Mouse (Mus musculus) limb, embryonic 12.5 days (tissue): ENCODE results near the gene Garem2. TPM values are rescaled to one million over a fixed set of nuclear protein-coding genes. Genes with fewer than 3 reads are reported as not detected.
"Not testable (repeated sequence)": the region's sequence is repeated elsewhere in the genome, so short reads cannot be mapped to it uniquely, and the experiment has no call there.

Experiments used
- ATAC-seq: fragments of 200-750 bp; cut with Nextera tagmentation; 2 replicates; pipeline ENCODE4 v1.8.0; 2017; ENCODE audit warnings: low read depth, moderate TSS enrichment; ENCODE audit not compliant: insufficient number of reproducible peaks, insufficient read depth, low FRiP score, low TSS enrichment
- H3K27ac ChIP-seq: fragments of 300-500 bp; sonication (generic); 2 replicates; pipeline ENCODE4 v1.5.1; 2016; ENCODE audit warnings: mild to moderate bottlenecking, moderate library complexity
- H3K27me3 ChIP-seq: fragments of 300-500 bp; sonication (generic); 2 replicates; pipeline ENCODE4 v1.6.1; 2016; ENCODE audit warnings: mild to moderate bottlenecking, moderate library complexity
- H3K36me3 ChIP-seq: fragments of 300-500 bp; sonication (generic); 2 replicates; pipeline ENCODE4 v1.6.1; 2016; ENCODE audit warnings: mild to moderate bottlenecking, moderate library complexity
- H3K4me1 ChIP-seq: fragments of 300-500 bp; sonication (generic); replicated peaks from 2 replicates; pipeline ENCODE4 v1.6.1; 2016
- H3K4me2 ChIP-seq: fragments of 300-500 bp; sonication (generic); 2 replicates; pipeline ENCODE4 v1.6.1; 2016; ENCODE audit warnings: mild to moderate bottlenecking, moderate library complexity
- H3K4me3 ChIP-seq: fragments of 300-500 bp; sonication (generic); replicated peaks from 2 replicates; pipeline ENCODE4 v1.5.1; 2016; ENCODE audit warnings: mild to moderate bottlenecking
- H3K9ac ChIP-seq: fragments of 300-500 bp; sonication (generic); replicated peaks from 2 replicates; pipeline ENCODE4 v1.6.1; 2016; ENCODE audit warnings: mild to moderate bottlenecking, moderate library complexity
- H3K9me3 ChIP-seq: fragments of 300-500 bp; sonication (generic); 2 replicates; pipeline ENCODE4 v1.6.1; 2016; ENCODE audit warnings: mild to moderate bottlenecking, moderate library complexity
- WGBS: fragments of 180-500 bp; shearing (Covaris S2); methylation state at CpG from one replicate; pipeline ENCODE4 v1.1.7; 2016; 5-methylcytosine and 5-hydroxymethylcytosine counted together
- polyA plus RNA-seq: library from polyadenylated mRNA; unstranded; fragments of >200 nt; fragmentation: Nextera tagmentation; extraction: Ambion mirVana; gene quantifications from 2 replicates; pipeline ENCODE4 v1.2.1, GENCODE M21; 2016

The Garem2 gene
- 0.70 and 0.76 TPM in 2 replicates for polyA plus RNA-seq

- WGBS = under 1% methylated on average over 65 of the region's 65 CpGs
- Histone ChIP-seq H3K27me3 (peaks cover 77% of the 10 kb centered on the region), H3K9ac (peak within 1 kb of the TSS; percentile 61), H3K4me1 (peaks cover 38% of the 10 kb centered on the region), H3K9me3 (0 out of 2 replicates have a peak, but pooled peaks cover 3% of the 10 kb centered on the region), H3K36me3 (no peaks in the 10 kb centered on the region), H3K4me3 (peak within 1 kb of the TSS; percentile 56), H3K4me2 (peak within 1 kb of the TSS; percentile 96), H3K27ac (no peak within 1 kb of the TSS)
- ATAC-seq = no peak; the same call in 1 of the 2 replicates
Measured at GRCm38 (mm10) chr5:30104841-30105667, at the start of gene Garem2. TSS of gene Garem2 (plus strand) at chr5:30105161.

DNA sequence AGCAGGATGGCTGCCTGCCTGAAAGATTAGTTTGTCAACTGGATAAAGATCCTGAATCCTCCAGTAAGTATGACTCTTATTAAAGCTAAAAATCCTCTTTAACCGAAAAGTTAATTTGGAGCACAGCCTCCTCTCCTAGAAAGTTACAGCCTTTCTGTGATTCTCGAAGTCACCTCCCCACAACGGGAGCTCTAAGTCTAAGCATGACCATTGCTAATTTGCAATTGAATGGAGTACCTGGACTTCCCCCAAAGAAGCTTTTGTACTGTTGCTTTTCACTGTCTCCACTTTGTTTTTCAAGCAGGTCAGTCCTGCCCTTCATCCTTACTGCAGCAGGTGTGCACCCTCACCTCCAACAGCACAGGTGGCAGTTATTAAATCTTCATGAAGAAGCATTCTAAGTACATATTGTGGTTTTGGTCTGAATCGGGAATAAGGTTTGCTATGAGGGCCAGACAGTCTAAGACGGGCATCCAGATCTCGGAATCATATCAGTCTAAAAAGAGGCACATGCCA, 46.7 kb upstream of the Garem2 start:
- H3K4me2 ChIP-seq = no peak overlapping the region
- no peak for ATAC-seq
- H3K9me3 ChIP-seq = no peaks in the 10 kb centered on the region
- H3K27ac ChIP-seq = no peak overlapping the region
- no peaks in the 10 kb centered on the region for H3K4me1 ChIP-seq
- H3K27me3 ChIP-seq = no peaks in the 10 kb centered on the region
- H3K9ac ChIP-seq = no peak overlapping the region
- H3K4me3 ChIP-seq = no peak overlapping the region
- peaks cover 45% of the 10 kb centered on the region for H3K36me3 ChIP-seq
- WGBS = 87% methylated on average over 6 of the region's 6 CpGs

- H3K4me2 ChIP-seq, H3K27ac ChIP-seq, H3K4me3 ChIP-seq, H3K4me1 ChIP-seq, H3K9me3 ChIP-seq, ATAC-seq, H3K27me3 ChIP-seq, H3K9ac ChIP-seq: not testable (repeated sequence)
- H3K36me3 ChIP-seq = peaks cover 57% of the 10 kb centered on the region
- WGBS = 84% methylated on average over 5 of the region's 5 CpGs
Measured at GRCm38 (mm10) chr5:30059607-30060006, 45.4 kb upstream of the Garem2 start.

GRCm38 (mm10) chr5:30067726-30068125, 37.2 kb upstream of the Garem2 start:
- Histone ChIP-seq H3K9me3 (no peaks in the 10 kb centered on the region), H3K27ac (no peak overlapping the region), H3K4me2 (no peak overlapping the region), H3K36me3 (peaks cover 81% of the 10 kb centered on the region), H3K9ac (no peak overlapping the region), H3K4me1 (peaks cover 8% of the 10 kb centered on the region), H3K4me3 (no peak overlapping the region), H3K27me3 (no peaks in the 10 kb centered on the region)
- ATAC-seq = no peak
- 25% methylated on average over 6 of the region's 6 CpGs for WGBS

- Histone ChIP-seq H3K36me3 (peaks cover 49% of the 10 kb centered on the region), H3K27ac (no peak overlapping the region), H3K9me3 (no peaks in the 10 kb centered on the region), H3K4me2 (peak overlapping the region; percentile 72), H3K4me1 (peaks cover 8% of the 10 kb centered on the region), H3K27me3 (no peaks in the 10 kb centered on the region), H3K9ac (no peak overlapping the region), H3K4me3 (peak overlapping the region; percentile 80)
- 82% methylated on average over 6 of the region's 6 CpGs for WGBS
- ATAC-seq = no peak
Measured at GRCm38 (mm10) chr5:30071677-30072076, 33.3 kb upstream of the Garem2 start.

DNA sequence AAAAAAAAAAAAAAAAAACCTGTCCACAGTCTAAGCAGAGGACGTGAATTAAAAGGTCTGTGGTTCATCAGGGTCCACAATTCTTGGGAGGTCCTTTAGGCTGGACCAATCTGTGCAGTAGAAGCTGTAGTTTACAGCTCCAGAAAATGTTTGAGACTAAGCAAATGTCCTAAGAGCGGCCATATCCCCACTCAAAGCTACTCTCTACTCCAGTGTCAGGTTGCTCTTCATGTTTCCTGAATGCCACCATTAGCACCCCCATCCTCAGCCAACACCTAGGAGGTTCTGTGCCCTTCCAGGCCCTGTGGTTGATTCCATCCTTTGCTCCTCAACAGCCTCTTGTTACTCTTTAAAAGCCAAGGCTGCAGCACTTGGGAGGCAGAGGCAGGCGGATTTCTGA, 32.6 kb upstream of the Garem2 start:
- H3K27me3 ChIP-seq = no peaks in the 10 kb centered on the region
- peak overlapping the region; percentile 72 for H3K4me2 ChIP-seq
- peaks cover 42% of the 10 kb centered on the region for H3K36me3 ChIP-seq
- no peaks in the 10 kb centered on the region for H3K9me3 ChIP-seq
- peak; percentile 67; the same call in 1 of the 2 replicates for ATAC-seq
- H3K9ac ChIP-seq = peak overlapping the region; percentile 82
- peak overlapping the region; percentile 80 for H3K4me3 ChIP-seq
- peaks cover 8% of the 10 kb centered on the region for H3K4me1 ChIP-seq
- 38% methylated on average over 3 of the region's 3 CpGs for WGBS
- H3K27ac ChIP-seq = no peak overlapping the region

- WGBS = 2% methylated on average over 45 of the region's 45 CpGs
Measured at GRCm38 (mm10) chr5:30072825-30073821, 31.8 kb upstream of the Garem2 start, which contains the start of gene Tyms. TSS of gene Tyms (minus strand) at chr5:30073617.

GRCm38 (mm10) chr5:30092701-30093100, 12.3 kb upstream of the Garem2 start:
- Histone ChIP-seq H3K9ac (no peak overlapping the region), H3K27ac (no peak overlapping the region), H3K4me2 (0 out of 2 replicates have a peak overlapping the region, but pooled peaks have one; percentile 9), H3K36me3 (no peaks in the 10 kb centered on the region), H3K4me1 (no peaks in the 10 kb centered on the region), H3K9me3 (no peaks in the 10 kb centered on the region), H3K4me3 (no peak overlapping the region), H3K27me3 (0 out of 2 replicates have a peak, but pooled peaks cover under 1% of the 10 kb centered on the region)
- no peak for ATAC-seq
- WGBS = 50% methylated on average over 13 of the region's 13 CpGs

More at GRCm38 (mm10) chr5:30072825-30073821, 31.8 kb upstream of the Garem2 start, which contains the start of gene Tyms:
- peaks cover 8% of the 10 kb centered on the region for H3K4me1 ChIP-seq
- H3K4me2 ChIP-seq = peak within 1 kb of the TSS; percentile 72
- peak within 1 kb of the TSS; percentile 80 for H3K4me3 ChIP-seq
- no peaks in the 10 kb centered on the region for H3K9me3 ChIP-seq
- peak; percentile 87 for ATAC-seq
- H3K27me3 ChIP-seq = no peaks in the 10 kb centered on the region
- peak within 1 kb of the TSS; percentile 91 for H3K27ac ChIP-seq
- peak within 1 kb of the TSS; percentile 82 for H3K9ac ChIP-seq
- H3K36me3 ChIP-seq = peaks cover 34% of the 10 kb centered on the region

DNA sequence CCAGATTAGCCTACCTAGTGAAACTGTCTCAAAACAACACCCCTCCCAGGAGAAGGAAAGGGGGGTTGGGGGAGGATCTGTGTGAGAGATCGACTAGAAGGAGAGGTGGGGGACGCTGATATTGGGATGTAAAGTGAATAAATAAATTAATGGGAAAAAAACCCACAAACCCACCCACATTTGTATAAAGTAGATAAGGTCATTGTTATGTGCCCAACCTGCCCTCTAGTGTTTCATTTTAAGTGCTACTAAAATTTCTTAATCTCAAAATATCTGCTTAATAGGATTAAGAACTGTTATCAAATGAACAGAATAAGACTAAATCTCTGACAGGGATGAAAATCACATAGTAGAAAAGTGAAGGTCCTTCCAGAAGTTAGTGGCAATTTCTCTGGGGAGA, 10.6 kb upstream of the Garem2 start:
- Histone ChIP-seq H3K27ac (no peak overlapping the region), H3K27me3 (0 out of 2 replicates have a peak, but pooled peaks cover 3% of the 10 kb centered on the region), H3K9me3 (no peaks in the 10 kb centered on the region), H3K4me3 (no peak overlapping the region), H3K4me2 (no peak overlapping the region), H3K4me1 (no peaks in the 10 kb centered on the region), H3K9ac (no peak overlapping the region), H3K36me3 (no peaks in the 10 kb centered on the region)
- WGBS = 66% methylated on average over 2 of the region's 2 CpGs
- no peak for ATAC-seq

- WGBS = 57% methylated on average over 6 of the region's 6 CpGs
- H3K9me3 ChIP-seq = no peaks in the 10 kb centered on the region
- H3K27me3 ChIP-seq = 0 out of 2 replicates have a peak, but pooled peaks cover 3% of the 10 kb centered on the region
- no peak overlapping the region for H3K27ac ChIP-seq
- ATAC-seq = no peak
- H3K36me3 ChIP-seq = no peaks in the 10 kb centered on the region
- H3K9ac ChIP-seq = no peak overlapping the region
- H3K4me3 ChIP-seq = no peak overlapping the region
- H3K4me2 ChIP-seq = no peak overlapping the region
- no peaks in the 10 kb centered on the region for H3K4me1 ChIP-seq
Measured at GRCm38 (mm10) chr5:30095731-30096130, 9.2 kb upstream of the Garem2 start.
